Mouse (Mus musculus) left cerebral cortex, postnatal 25 days (tissue): ENCODE measurements around the gene Anapc7. TPM values are rescaled to one million over a fixed set of nuclear protein-coding genes. Genes with fewer than 3 reads are reported as not detected.
"Not testable (repeated sequence)": the region's sequence is repeated elsewhere in the genome, so short reads cannot be mapped to it uniquely, and the experiment has no call there.

Experiments
- DNase-seq, 2 experiments: peaks; one replicate each; pipeline ENCODE4 v3.0.0; 2022; ENCODE audit warnings: low spot score in 2 of 2, mixed read lengths in 1 of 2
- intact Hi-C: fragments of 180-260 bp; cut with DNase I; formaldehyde crosslinking; loops from one replicate; pipeline ENCODE4 v1.15.1; 2025
- total RNA-seq, 2 experiments: library from RNA; stranded (reverse); gene quantifications; 2 replicates each; pipeline ENCODE4 v1.2.3; 2021

Anapc7 gene
- total RNA-seq, 2 experiments from 2014 or later, result 27.8 to 28.1 TPM

- no peak for DNase-seq
- intact Hi-C loops, result loop anchor here (5.0 kb wide), 1 partner anchor 144 kb away; no protein-coding TSS in a partner anchor
These were observed 61.4 kb downstream of the Anapc7 start for GRCm38 (mm10) chr5:122482733-122483391.

GRCm38 (mm10) chr5:122486243-122486642 is 64.8 kb downstream of the Anapc7 start:
- DNase-seq, intact Hi-C loops: not testable (repeated sequence)

GRCm38 (mm10) chr5:122487825-122488224 is 66.3 kb downstream of the Anapc7 start:
- no peak for DNase-seq
- intact Hi-C loops, result no loop called here

GRCm38 (mm10) chr5:122490148-122490547 is 68.7 kb downstream of the Anapc7 start:
- DNase-seq, result no peak
- intact Hi-C loops, result no loop called here

GRCm38 (mm10) chr5:122491385-122491784 is 69.9 kb downstream of the Anapc7 start:
- intact Hi-C loops, result no loop called here

GRCm38 (mm10) chr5:122493035-122493434 is 71.5 kb downstream of the Anapc7 start:
- intact Hi-C loops, result no loop called here
- DNase-seq, result no peak

More at GRCm38 (mm10) chr5:122491385-122491784, 69.9 kb downstream of the Anapc7 start:
- DNase-seq, result no peak

GRCm38 (mm10) chr5:122494449-122494848 is 73.0 kb downstream of the Anapc7 start:
- DNase-seq, result no peak

More at GRCm38 (mm10) chr5:122494449-122494848, 73.0 kb downstream of the Anapc7 start:
- intact Hi-C loops, result no loop called here

Other genes with a start within 250 kb of the Anapc7 start
- gene Hvcn1, start 214.9 kb upstream of the Anapc7 start, total RNA-seq, result 1 to 10 TPM; 1.8 to 3.8 TPM
- gene Tctn1, start 157.2 kb upstream of the Anapc7 start, total RNA-seq, result 10 to 100 TPM in 1 of 2 experiments, 1 to 10 TPM in 1; 9.7 to 12.9 TPM
- gene Pptc7, start 137.3 kb upstream of the Anapc7 start, total RNA-seq, result 10 to 100 TPM; 36.7 to 43.8 TPM
- gene Rad9b, start 67.5 kb upstream of the Anapc7 start, total RNA-seq, result 1 to 10 TPM; 2.8 to 3.4 TPM
- 100 to 1,000 TPM; 189 to 208 TPM for gene Vps29, start 67.3 kb upstream of the Anapc7 start, total RNA-seq
- gene Gpn3, start 49.8 kb upstream of the Anapc7 start, total RNA-seq, result 10 to 100 TPM; 24.9 to 25.8 TPM
- gene Fam216a, start 49.3 kb upstream of the Anapc7 start, total RNA-seq, result 10 to 100 TPM; 68.4 to 73.7 TPM
- 100 to 1,000 TPM; 225 to 243 TPM for gene Arpc3, start 29.8 kb upstream of the Anapc7 start, total RNA-seq
- gene Atp2a2, start 80.5 kb downstream of the Anapc7 start, total RNA-seq, result 100 to 1,000 TPM; 748 to 749 TPM
- 10 to 100 TPM; 39.5 to 40.1 TPM for gene Ift81, start 192.8 kb downstream of the Anapc7 start, total RNA-seq
- gene P2rx7, start 222.2 kb downstream of the Anapc7 start, total RNA-seq, result 1 to 10 TPM; 7.9 to 8.3 TPM